Mouse (Mus musculus) brain, embryonic 14.5 days (tissue): Measurements from ENCODE around the gene Galntl6.

Source experiments
- CTCF ChIP-seq: fragments of 200-500 bp; IDR thresholded peaks from 2 replicates; pipeline ENCODE4 v1.5.1; 2012; ENCODE audit warnings: inconsistent platforms, mild to moderate bottlenecking, moderate library complexity, borderline replicate concordance; ENCODE audit not compliant: insufficient read depth, insufficient read length; ENCODE audit errors: extremely low read depth
- POLR2A ChIP-seq: fragments of 200-500 bp; IDR thresholded peaks from 2 replicates; pipeline ENCODE4 v1.6.1; 2012; ENCODE audit warnings: mild to moderate bottlenecking, inconsistent platforms, borderline replicate concordance; ENCODE audit not compliant: poor library complexity, insufficient read depth, insufficient read length, severe bottlenecking; ENCODE audit errors: extremely low read depth

- TF ChIP-seq CTCF (no peak), POLR2A (no peak)
Measured at GRCm38 (mm10) chr8:57923556-57923955, 988.9 kb downstream of the Galntl6 start.
